Mouse (Mus musculus): ENCODE data around the gene Bckdha.

GRCm38 (mm10) chr7:25688810-25689586 lies 30.2 kb upstream of the Bckdha start:
- no peak for TF ChIP-seq CTCF (IDR thresholded peaks at IDR 0.05; ENCODE audit: low read depth, low read length)
- TF ChIP-seq POLR2A (IDR thresholded peaks at IDR 0.05; ENCODE audit: borderline replicate concordance, low read depth, low read length), result no peak
